Mouse (Mus musculus): Measurements from ENCODE around the gene Ube2n. TPM values are rescaled to one million over a fixed set of nuclear protein-coding genes. Genes with fewer than 3 reads are reported as not detected.

The Ube2n gene
- polyA plus RNA-seq, 1 experiment from 2014 or later: 282 TPM

- Histone ChIP-seq H3K4me1 (ENCODE audit: control insufficient read depth, insufficient read depth, low read length) (peaks cover 6% of the 10 kb centered on the region), H3K4me3 (ENCODE audit: low read depth, low read length) (no peak overlapping the region), H3K27ac (replicated peaks; ENCODE audit: low read depth, low read length) (no peak overlapping the region), H3K4me2 (ENCODE audit: low read depth, low read length) (peak overlapping the region; percentile 61; the same call in 1 of the 2 replicates), H3K9ac (ENCODE audit: low read depth, low read length) (0 out of 2 replicates have a peak overlapping the region, but pooled peaks have one; percentile 4), H3K27me3 (replicated peaks; ENCODE audit: control insufficient read depth, insufficient read depth, low read length) (no peaks in the 10 kb centered on the region), H3K36me3 (ENCODE audit: control insufficient read depth, insufficient read depth, low read length) (peaks cover 4% of the 10 kb centered on the region; the same call in 1 of the 2 replicates), H3K9me3 (ENCODE audit: control insufficient read depth, low read length) (no peaks in the 10 kb centered on the region)
- DNase-seq (ENCODE audit: low spot score) (no peak), ATAC-seq (ENCODE audit: low read depth) (no peak)
- 66% methylated on average over 7 of the region's 7 CpGs for WGBS
Observed at GRCm38 (mm10) chr10:95559426-95559825, 44.5 kb downstream of the Ube2n start.

GRCm38 (mm10) chr10:95560394-95560983 is 45.5 kb downstream of the Ube2n start:
- Histone ChIP-seq H3K4me3 (ENCODE audit: low read depth, low read length) (0 out of 2 replicates have a peak overlapping the region, but pooled peaks have one; percentile 7), H3K36me3 (ENCODE audit: control insufficient read depth, insufficient read depth, low read length) (peaks cover 4% of the 10 kb centered on the region; the same call in 1 of the 2 replicates), H3K27me3 (replicated peaks; ENCODE audit: control insufficient read depth, insufficient read depth, low read length) (no peaks in the 10 kb centered on the region), H3K9ac (ENCODE audit: low read depth, low read length) (no peak overlapping the region), H3K9me3 (ENCODE audit: control insufficient read depth, low read length) (no peaks in the 10 kb centered on the region), H3K27ac (replicated peaks; ENCODE audit: low read depth, low read length) (no peak overlapping the region), H3K4me1 (ENCODE audit: control insufficient read depth, insufficient read depth, low read length) (peaks cover 15% of the 10 kb centered on the region), H3K4me2 (ENCODE audit: low read depth, low read length) (peak overlapping the region; percentile 61)
- no peak for ATAC-seq (ENCODE audit: low read depth)
- 85% methylated on average over 9 of the region's 9 CpGs for WGBS
- DNase-seq (ENCODE audit: low spot score): no peak

- DNase-seq (ENCODE audit: low spot score) (peak; percentile 79), ATAC-seq (ENCODE audit: low read depth) (no peak)
- H3K27me3 ChIP-seq (replicated peaks; ENCODE audit: control insufficient read depth, insufficient read depth, low read length): no peaks in the 10 kb centered on the region
- 24% methylated on average over 7 of the region's 7 CpGs for WGBS
- H3K36me3 ChIP-seq (ENCODE audit: control insufficient read depth, insufficient read depth, low read length): 0 out of 2 replicates have a peak, but pooled peaks cover 4% of the 10 kb centered on the region
- peak overlapping the region; percentile 96 for H3K9ac ChIP-seq (ENCODE audit: low read depth, low read length)
- peaks cover 19% of the 10 kb centered on the region for H3K4me1 ChIP-seq (ENCODE audit: control insufficient read depth, insufficient read depth, low read length)
- peak overlapping the region; percentile 39; the same call in 1 of the 2 replicates for H3K27ac ChIP-seq (replicated peaks; ENCODE audit: low read depth, low read length)
- H3K4me3 ChIP-seq (ENCODE audit: low read depth, low read length): peak overlapping the region; percentile 94
- no peaks in the 10 kb centered on the region for H3K9me3 ChIP-seq (ENCODE audit: control insufficient read depth, low read length)
- peak overlapping the region; percentile 61 for H3K4me2 ChIP-seq (ENCODE audit: low read depth, low read length)
Observed at GRCm38 (mm10) chr10:95561616-95562015, 46.7 kb downstream of the Ube2n start.

- Histone ChIP-seq H3K27me3 (replicated peaks; ENCODE audit: control insufficient read depth, insufficient read depth, low read length) (no peaks in the 10 kb centered on the region), H3K4me3 (ENCODE audit: low read depth, low read length) (peak overlapping the region; percentile 94), H3K4me2 (ENCODE audit: low read depth, low read length) (peak overlapping the region; percentile 61), H3K9me3 (ENCODE audit: control insufficient read depth, low read length) (no peaks in the 10 kb centered on the region), H3K9ac (ENCODE audit: low read depth, low read length) (peak overlapping the region; percentile 96), H3K4me1 (ENCODE audit: control insufficient read depth, insufficient read depth, low read length) (peaks cover 19% of the 10 kb centered on the region), H3K27ac (replicated peaks; ENCODE audit: low read depth, low read length) (peak overlapping the region; percentile 91), H3K36me3 (ENCODE audit: control insufficient read depth, insufficient read depth, low read length) (0 out of 2 replicates have a peak, but pooled peaks cover 4% of the 10 kb centered on the region)
- WGBS: 3% methylated on average over 8 of the region's 8 CpGs
- DNase-seq (ENCODE audit: low spot score) (peak; percentile 35), ATAC-seq (ENCODE audit: low read depth) (no peak)
Observed at GRCm38 (mm10) chr10:95562395-95562794, 47.5 kb downstream of the Ube2n start.

- Histone ChIP-seq H3K4me1 (ENCODE audit: control insufficient read depth, insufficient read depth, low read length) (peaks cover 19% of the 10 kb centered on the region), H3K4me3 (ENCODE audit: low read depth, low read length) (peak overlapping the region; percentile 94), H3K4me2 (ENCODE audit: low read depth, low read length) (peak overlapping the region; percentile 61), H3K27me3 (replicated peaks; ENCODE audit: control insufficient read depth, insufficient read depth, low read length) (no peaks in the 10 kb centered on the region), H3K9ac (ENCODE audit: low read depth, low read length) (peak overlapping the region; percentile 96), H3K36me3 (ENCODE audit: control insufficient read depth, insufficient read depth, low read length) (no peaks in the 10 kb centered on the region), H3K9me3 (ENCODE audit: control insufficient read depth, low read length) (no peaks in the 10 kb centered on the region), H3K27ac (replicated peaks; ENCODE audit: low read depth, low read length) (peak overlapping the region; percentile 91)
- peak; percentile 41 for ATAC-seq (ENCODE audit: low read depth)
- WGBS: 1% methylated on average over 41 of the region's 65 CpGs
- DNase-seq (ENCODE audit: low spot score): peak; percentile 63
Observed at GRCm38 (mm10) chr10:95562859-95563841, 48.2 kb downstream of the Ube2n start.

GRCm38 (mm10) chr10:95563851-95564845 is 49.2 kb downstream of the Ube2n start, which contains the start of gene Nudt4:
Nudt4 (minus strand) TSS chr10:95564146.
- Histone ChIP-seq H3K4me1 (ENCODE audit: control insufficient read depth, insufficient read depth, low read length) (peaks cover 19% of the 10 kb centered on the region), H3K36me3 (ENCODE audit: control insufficient read depth, insufficient read depth, low read length) (no peaks in the 10 kb centered on the region), H3K27me3 (replicated peaks; ENCODE audit: control insufficient read depth, insufficient read depth, low read length) (no peaks in the 10 kb centered on the region), H3K9me3 (ENCODE audit: control insufficient read depth, low read length) (no peaks in the 10 kb centered on the region), H3K4me2 (ENCODE audit: low read depth, low read length) (peak within 1 kb of the TSS; percentile 61), H3K27ac (replicated peaks; ENCODE audit: low read depth, low read length) (peak within 1 kb of the TSS; percentile 91), H3K4me3 (ENCODE audit: low read depth, low read length) (peak within 1 kb of the TSS; percentile 94), H3K9ac (ENCODE audit: low read depth, low read length) (peak within 1 kb of the TSS; percentile 96)
- WGBS: 6% methylated on average over 19 of the region's 97 CpGs
- peak; percentile 95 for DNase-seq (ENCODE audit: low spot score)
- peak; percentile 88 for ATAC-seq (ENCODE audit: low read depth)

GRCm38 (mm10) chr10:95565156-95565854 is 50.4 kb downstream of the Ube2n start:
- WGBS: 12% methylated on average over 14 of the region's 14 CpGs
- peak overlapping the region; percentile 27 for H3K4me2 ChIP-seq (ENCODE audit: low read depth, low read length)

More at GRCm38 (mm10) chr10:95565156-95565854, 50.4 kb downstream of the Ube2n start:
- Histone ChIP-seq H3K27me3 (replicated peaks; ENCODE audit: control insufficient read depth, insufficient read depth, low read length) (no peaks in the 10 kb centered on the region), H3K4me3 (ENCODE audit: low read depth, low read length) (no peak overlapping the region), H3K9me3 (ENCODE audit: control insufficient read depth, low read length) (no peaks in the 10 kb centered on the region), H3K27ac (replicated peaks; ENCODE audit: low read depth, low read length) (0 out of 2 replicates have a peak overlapping the region, but pooled peaks have one; percentile 11), H3K4me1 (ENCODE audit: control insufficient read depth, insufficient read depth, low read length) (peaks cover 19% of the 10 kb centered on the region), H3K9ac (ENCODE audit: low read depth, low read length) (no peak overlapping the region), H3K36me3 (ENCODE audit: control insufficient read depth, insufficient read depth, low read length) (no peaks in the 10 kb centered on the region)
- ATAC-seq (ENCODE audit: low read depth) (no peak), DNase-seq (ENCODE audit: low spot score) (peak; percentile 61)
